Mouse (Mus musculus): Measurements from ENCODE around the gene Kyat1. TPM values are rescaled to one million over a fixed set of nuclear protein-coding genes. Genes with fewer than 3 reads are reported as not detected.

Gene Kyat1
- total RNA-seq, 1 experiment, result 5.2 TPM

GRCm38 (mm10) chr2:30214745-30215144, 9.1 kb upstream of the Kyat1 start:
- Histone ChIP-seq H3K36me3 (ENCODE audit: control insufficient read depth, insufficient read depth, low read length, poor library complexity, severe bottlenecking) (no peaks in the 10 kb centered on the region), H3K27ac (ENCODE audit: insufficient read depth, low read depth, low read length, poor library complexity, severe bottlenecking) (no peak overlapping the region), H3K4me3 (ENCODE audit: insufficient read depth in 1 of 2, low read depth in 1 of 2, low read length in 2 of 2, poor library complexity in 1 of 2, severe bottlenecking in 1 of 2) (no peak overlapping the region), H3K9me3 (ENCODE audit: control insufficient read depth, insufficient read depth, low read depth, low read length) (peaks cover 6% of the 10 kb centered on the region; the same call in 1 of the 2 replicates), H3K4me1 (ENCODE audit: control insufficient read depth in 2 of 2, insufficient read depth in 2 of 2, low read length in 2 of 2, poor library complexity in 1 of 2) (peaks cover 2 to 9% of the 10 kb centered on the region in 2 experiments; a peak in 1 of 4 replicates), H3K9ac (ENCODE audit: insufficient read depth, low read depth, low read length, poor library complexity, severe bottlenecking) (no peak overlapping the region)
- TF ChIP-seq ZC3H11A (IDR thresholded peaks at IDR 0.05; ENCODE audit: borderline replicate concordance, low read depth, low read length) (no peak), CHD2 (IDR thresholded peaks at IDR 0.05; ENCODE audit: low read depth, low read length) (no peak), ZNF384 (IDR thresholded peaks at IDR 0.05; ENCODE audit: low read depth, low read length) (no peak), MAFK (IDR thresholded peaks at IDR 0.05; ENCODE audit: insufficient read depth, low read depth, low read length) (no peak), HCFC1 (IDR thresholded peaks at IDR 0.05; ENCODE audit: borderline replicate concordance, insufficient read depth, low read length) (no peak)
- in situ Hi-C loops (cut with MboI; ENCODE audit: low sequenced_read_pairs in 2 of 2, unreplicated experiment in 2 of 2), result no loop called here
- no peak for DNase-seq (ENCODE audit: low read depth, low spot score)

GRCm38 (mm10) chr2:30212951-30213350, 7.3 kb upstream of the Kyat1 start:
- H3K36me3 ChIP-seq (ENCODE audit: control insufficient read depth, insufficient read depth, low read length, poor library complexity, severe bottlenecking), result no peaks in the 10 kb centered on the region

DNA sequence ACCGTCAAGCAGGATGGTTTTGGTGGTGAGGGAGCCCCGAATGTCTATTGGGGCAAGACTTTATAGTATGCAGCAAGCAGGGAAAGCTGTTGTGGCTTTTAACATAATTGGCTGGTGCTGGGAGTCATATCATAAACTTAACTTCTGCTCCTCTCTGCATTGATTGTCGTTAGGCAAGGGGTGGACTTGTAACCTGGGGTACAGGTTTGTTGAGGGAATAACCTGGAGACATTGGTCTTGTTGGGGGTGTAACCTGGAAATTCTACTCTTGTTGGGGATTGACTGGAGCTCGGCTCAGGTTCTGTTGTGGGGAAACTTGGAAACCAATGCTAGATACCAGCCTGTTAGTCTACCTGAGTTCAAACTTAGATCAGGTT, 6.5 kb upstream of the Kyat1 start:
- Histone ChIP-seq H3K9me3 (ENCODE audit: control insufficient read depth, insufficient read depth, low read depth, low read length) (peaks cover 3% of the 10 kb centered on the region; the same call in 1 of the 2 replicates), H3K9ac (ENCODE audit: insufficient read depth, low read depth, low read length, poor library complexity, severe bottlenecking) (no peak overlapping the region), H3K27ac (ENCODE audit: insufficient read depth, low read depth, low read length, poor library complexity, severe bottlenecking) (no peak overlapping the region), H3K36me3 (ENCODE audit: control insufficient read depth, insufficient read depth, low read length, poor library complexity, severe bottlenecking) (no peaks in the 10 kb centered on the region), H3K4me3 (ENCODE audit: insufficient read depth in 1 of 2, low read depth in 1 of 2, low read length in 2 of 2, poor library complexity in 1 of 2, severe bottlenecking in 1 of 2) (no peak overlapping the region), H3K4me1 (ENCODE audit: control insufficient read depth in 2 of 2, insufficient read depth in 2 of 2, low read length in 2 of 2, poor library complexity in 1 of 2) (peaks cover 2 to 9% of the 10 kb centered on the region in 2 experiments; a peak in 1 of 4 replicates)
- in situ Hi-C loops (cut with MboI; ENCODE audit: low sequenced_read_pairs in 2 of 2, unreplicated experiment in 2 of 2), result no loop called here
- TF ChIP-seq HCFC1 (IDR thresholded peaks at IDR 0.05; ENCODE audit: borderline replicate concordance, insufficient read depth, low read length), result no peak
- no peak for TF ChIP-seq CHD2 (IDR thresholded peaks at IDR 0.05; ENCODE audit: low read depth, low read length)
- no peak for TF ChIP-seq ZNF384 (IDR thresholded peaks at IDR 0.05; ENCODE audit: low read depth, low read length)
- no peak for TF ChIP-seq MAFK (IDR thresholded peaks at IDR 0.05; ENCODE audit: insufficient read depth, low read depth, low read length)
- no peak for TF ChIP-seq ZC3H11A (IDR thresholded peaks at IDR 0.05; ENCODE audit: borderline replicate concordance, low read depth, low read length)
- no peak for DNase-seq (ENCODE audit: low read depth, low spot score)

More at GRCm38 (mm10) chr2:30212951-30213350, 7.3 kb upstream of the Kyat1 start:
- H3K9ac ChIP-seq (ENCODE audit: insufficient read depth, low read depth, low read length, poor library complexity, severe bottlenecking), result no peak overlapping the region
- TF ChIP-seq ZC3H11A (IDR thresholded peaks at IDR 0.05; ENCODE audit: borderline replicate concordance, low read depth, low read length) (no peak), CHD2 (IDR thresholded peaks at IDR 0.05; ENCODE audit: low read depth, low read length) (no peak), ZNF384 (IDR thresholded peaks at IDR 0.05; ENCODE audit: low read depth, low read length) (no peak), HCFC1 (IDR thresholded peaks at IDR 0.05; ENCODE audit: borderline replicate concordance, insufficient read depth, low read length) (no peak), MAFK (IDR thresholded peaks at IDR 0.05; ENCODE audit: insufficient read depth, low read depth, low read length) (no peak)
- peaks cover 2 to 9% of the 10 kb centered on the region in 2 experiments; a peak in 1 of 4 replicates for H3K4me1 ChIP-seq (ENCODE audit: control insufficient read depth in 2 of 2, insufficient read depth in 2 of 2, low read length in 2 of 2, poor library complexity in 1 of 2)
- no peak overlapping the region for H3K4me3 ChIP-seq (ENCODE audit: insufficient read depth in 1 of 2, low read depth in 1 of 2, low read length in 2 of 2, poor library complexity in 1 of 2, severe bottlenecking in 1 of 2)
- in situ Hi-C loops (cut with MboI; ENCODE audit: low sequenced_read_pairs in 2 of 2, unreplicated experiment in 2 of 2), result no loop called here
- DNase-seq (ENCODE audit: low read depth, low spot score), result no peak
- H3K9me3 ChIP-seq (ENCODE audit: control insufficient read depth, insufficient read depth, low read depth, low read length), result peaks cover 4% of the 10 kb centered on the region; the same call in 1 of the 2 replicates
- H3K27ac ChIP-seq (ENCODE audit: insufficient read depth, low read depth, low read length, poor library complexity, severe bottlenecking), result no peak overlapping the region

DNA sequence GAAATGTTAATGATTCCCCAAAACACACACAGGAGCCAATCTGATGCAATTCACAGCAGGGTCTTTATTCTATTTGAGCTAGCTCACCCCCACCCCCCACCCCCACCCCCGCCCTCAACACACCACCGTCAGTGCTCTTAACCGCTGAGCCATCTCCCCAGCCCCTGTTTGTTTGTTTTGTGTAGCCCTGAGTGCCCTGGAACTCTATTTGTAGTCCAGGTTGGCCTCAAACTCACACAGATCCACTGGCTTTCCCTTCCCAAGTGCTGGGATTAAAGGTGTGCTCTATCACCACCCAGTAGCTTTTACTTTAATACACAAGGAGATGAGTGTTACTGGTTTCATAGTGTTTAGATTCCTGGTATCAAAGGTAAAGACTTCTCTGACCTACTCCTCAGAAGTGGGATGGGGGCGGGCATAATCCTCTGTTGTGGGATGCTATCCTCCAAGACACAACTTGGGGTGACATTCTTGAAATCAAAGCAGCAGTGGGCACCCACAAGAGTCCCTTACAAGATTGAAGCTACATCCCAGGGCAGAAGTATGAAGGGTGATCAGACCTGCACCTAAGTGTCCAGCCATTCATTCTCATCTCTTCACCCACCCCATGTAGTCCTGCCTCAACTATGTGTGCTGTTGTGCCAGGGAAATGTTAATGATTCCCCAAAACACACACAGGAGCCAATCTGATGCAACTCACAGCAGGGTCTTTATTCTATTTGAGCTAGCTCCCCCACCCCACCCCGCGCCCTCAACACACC, 5.9 kb upstream of the Kyat1 start:
- no peak overlapping the region for H3K4me3 ChIP-seq (ENCODE audit: insufficient read depth in 1 of 2, low read depth in 1 of 2, low read length in 2 of 2, poor library complexity in 1 of 2, severe bottlenecking in 1 of 2)
- TF ChIP-seq ZNF384 (IDR thresholded peaks at IDR 0.05; ENCODE audit: low read depth, low read length) (no peak), MAFK (IDR thresholded peaks at IDR 0.05; ENCODE audit: insufficient read depth, low read depth, low read length) (no peak), CHD2 (IDR thresholded peaks at IDR 0.05; ENCODE audit: low read depth, low read length) (no peak), HCFC1 (IDR thresholded peaks at IDR 0.05; ENCODE audit: borderline replicate concordance, insufficient read depth, low read length) (no peak), ZC3H11A (IDR thresholded peaks at IDR 0.05; ENCODE audit: borderline replicate concordance, low read depth, low read length) (no peak)
- no peaks in the 10 kb centered on the region for H3K36me3 ChIP-seq (ENCODE audit: control insufficient read depth, insufficient read depth, low read length, poor library complexity, severe bottlenecking)
- H3K4me1 ChIP-seq (ENCODE audit: control insufficient read depth in 2 of 2, insufficient read depth in 2 of 2, low read length in 2 of 2, poor library complexity in 1 of 2), result peaks cover 2 to 9% of the 10 kb centered on the region in 2 experiments; a peak in 1 of 4 replicates
- H3K9ac ChIP-seq (ENCODE audit: insufficient read depth, low read depth, low read length, poor library complexity, severe bottlenecking), result no peak overlapping the region
- no peak overlapping the region for H3K27ac ChIP-seq (ENCODE audit: insufficient read depth, low read depth, low read length, poor library complexity, severe bottlenecking)
- H3K9me3 ChIP-seq (ENCODE audit: control insufficient read depth, insufficient read depth, low read depth, low read length), result no peaks in the 10 kb centered on the region; the same call in 1 of the 2 replicates
- in situ Hi-C loops (cut with MboI; ENCODE audit: low sequenced_read_pairs in 2 of 2, unreplicated experiment in 2 of 2), result no loop called here
- DNase-seq (ENCODE audit: low read depth, low spot score), result no peak
